Mouse (Mus musculus) cerebellum, postnatal 25 days (tissue): Measurements from ENCODE around the gene Fam135a.
"Not testable (repeated sequence)": the region's sequence is repeated elsewhere in the genome, so short reads cannot be mapped to it uniquely, and the experiment has no call there.

Experiments
- DNase-seq, 2 experiments: peaks; one replicate each; pipeline ENCODE4 v3.0.0; 2021; ENCODE audit warnings: mixed read lengths in 2 of 2

The Fam135a gene

GRCm38 (mm10) chr1:24066706-24067105, 33.4 kb downstream of the Fam135a start:
- no peak for DNase-seq

- no peak for DNase-seq
Observed at GRCm38 (mm10) chr1:24055706-24056105, 44.4 kb downstream of the Fam135a start.

GRCm38 (mm10) chr1:24046730-24047510, 53.2 kb downstream of the Fam135a start:
- DNase-seq: peak in 1 of 2 experiments; percentile 42

- DNase-seq: no peak
Observed at GRCm38 (mm10) chr1:24045627-24046026, 54.5 kb downstream of the Fam135a start.

GRCm38 (mm10) chr1:24043007-24043406, 57.1 kb downstream of the Fam135a start:
- DNase-seq: no peak

GRCm38 (mm10) chr1:24033759-24034423, 66.2 kb downstream of the Fam135a start:
- peak in 1 of 2 experiments; percentile 12 for DNase-seq

- no peak for DNase-seq
Observed at GRCm38 (mm10) chr1:24010821-24011220, 89.3 kb downstream of the Fam135a start.

GRCm38 (mm10) chr1:24010016-24010415, 90.1 kb downstream of the Fam135a start:
- DNase-seq: no peak

- DNase-seq: no peak
Observed at GRCm38 (mm10) chr1:24007621-24008020, 92.5 kb downstream of the Fam135a start.

- DNase-seq: peak; percentile 94
Observed at GRCm38 (mm10) chr1:24005070-24005804, 94.9 kb downstream of the Fam135a start, which contains the start of gene Sdhaf4. Gene Sdhaf4, minus strand, starts transcription at chr1:24005656.

GRCm38 (mm10) chr1:23999318-23999717, 100.8 kb downstream of the Fam135a start:
- DNase-seq: no peak

- no peak for DNase-seq
Observed at GRCm38 (mm10) chr1:23998866-23999265, 101.3 kb downstream of the Fam135a start.

GRCm38 (mm10) chr1:23998120-23998810, 101.9 kb downstream of the Fam135a start:
- DNase-seq: no peak

- DNase-seq: no peak
Observed at GRCm38 (mm10) chr1:23997493-23997892, 102.6 kb downstream of the Fam135a start.

GRCm38 (mm10) chr1:23995420-23995819, 104.7 kb downstream of the Fam135a start:
- DNase-seq: no peak

- no peak for DNase-seq
Observed at GRCm38 (mm10) chr1:23983118-23983517, 117.0 kb downstream of the Fam135a start.

- no peak for DNase-seq
Observed at GRCm38 (mm10) chr1:23978281-23978680, 121.9 kb downstream of the Fam135a start.

- not testable (repeated sequence) for DNase-seq
Observed at GRCm38 (mm10) chr1:23971159-23971558, 129.0 kb downstream of the Fam135a start.

GRCm38 (mm10) chr1:23968027-23968725, 132.0 kb downstream of the Fam135a start:
- no peak for DNase-seq

GRCm38 (mm10) chr1:23966226-23966625, 133.9 kb downstream of the Fam135a start:
- no peak for DNase-seq
